Mouse (Mus musculus) heart, postnatal 4 days (tissue): ENCODE data around the gene Smpdl3b. TPM values are rescaled to one million over a fixed set of nuclear protein-coding genes. Genes with fewer than 3 reads are reported as not detected.

Experiments used
- DNase-seq: peaks from one replicate; pipeline ENCODE4 v3.0.0; 2021
- total RNA-seq, 2 experiments: library from RNA; stranded (reverse); gene quantifications; 2 replicates each; pipeline ENCODE4 v1.2.3; 2021

Smpdl3b gene
- total RNA-seq, 2 experiments from 2014 or later: 1.3 to 1.4 TPM

DNA sequence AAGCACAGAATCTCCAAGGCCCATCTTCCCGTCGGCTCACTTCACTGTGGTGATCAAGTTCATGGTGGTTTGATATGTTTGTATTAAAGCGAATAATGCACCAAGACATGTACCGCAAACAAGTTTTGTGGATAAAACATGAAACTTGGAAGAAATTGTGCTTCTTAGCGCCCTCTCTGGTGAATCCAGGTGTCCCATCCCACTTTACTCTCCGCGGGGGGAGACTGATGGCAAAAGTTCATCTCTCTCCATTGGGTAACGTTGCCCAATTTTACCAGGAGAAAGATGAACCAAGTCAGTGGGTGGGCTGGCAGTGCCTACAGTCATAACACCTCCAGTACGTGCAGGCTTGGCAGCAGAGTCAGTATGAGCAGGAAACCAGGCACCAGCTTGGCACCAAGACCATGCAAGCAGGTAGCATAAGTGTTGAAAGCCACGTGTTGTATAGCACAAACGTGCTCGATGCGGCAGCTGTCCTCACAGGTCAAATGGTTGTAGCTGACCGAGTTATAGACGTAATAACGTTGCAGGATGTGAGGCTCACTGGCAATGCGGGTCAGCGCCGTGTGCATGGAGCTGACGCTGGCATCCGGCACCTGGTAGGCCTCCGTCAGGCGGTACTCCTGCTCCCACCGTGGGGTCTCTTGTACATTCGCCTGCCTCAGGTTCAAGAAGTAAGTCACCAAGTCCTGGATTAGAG is 23.8 kb downstream of the Smpdl3b start:
- no peak for DNase-seq

DNA sequence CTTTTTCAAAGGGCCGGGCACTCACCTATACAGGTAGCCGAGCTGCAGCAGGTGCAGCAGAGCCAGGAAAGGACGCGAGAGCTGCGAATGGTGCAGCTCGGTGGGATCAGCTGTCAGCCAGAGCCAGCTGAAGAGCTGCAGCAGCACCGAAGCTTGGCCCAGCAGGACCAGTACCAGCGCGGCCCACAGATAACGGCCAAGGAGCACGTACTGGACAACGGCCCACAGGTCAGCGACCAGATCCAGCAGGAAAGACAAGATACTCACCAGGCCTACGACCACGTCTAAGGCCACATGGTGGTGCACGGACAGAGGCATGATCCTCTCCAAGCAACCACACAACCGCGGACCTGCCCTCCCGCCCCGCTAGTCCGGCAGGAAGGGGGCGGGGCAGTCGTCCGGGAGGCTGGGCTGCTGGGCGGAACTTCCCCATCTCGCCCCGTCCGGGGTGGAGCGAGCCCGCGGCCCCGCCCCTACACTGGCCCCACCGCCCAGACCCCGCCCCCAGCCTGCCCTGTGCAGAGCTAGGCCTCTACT is 24.8 kb downstream of the Smpdl3b start, which contains the start of gene Xkr8:
Gene Xkr8 (minus strand): TSS at position 399 of the 537 bp plus-strand sequence.
- DNase-seq: peak; percentile 95

DNA sequence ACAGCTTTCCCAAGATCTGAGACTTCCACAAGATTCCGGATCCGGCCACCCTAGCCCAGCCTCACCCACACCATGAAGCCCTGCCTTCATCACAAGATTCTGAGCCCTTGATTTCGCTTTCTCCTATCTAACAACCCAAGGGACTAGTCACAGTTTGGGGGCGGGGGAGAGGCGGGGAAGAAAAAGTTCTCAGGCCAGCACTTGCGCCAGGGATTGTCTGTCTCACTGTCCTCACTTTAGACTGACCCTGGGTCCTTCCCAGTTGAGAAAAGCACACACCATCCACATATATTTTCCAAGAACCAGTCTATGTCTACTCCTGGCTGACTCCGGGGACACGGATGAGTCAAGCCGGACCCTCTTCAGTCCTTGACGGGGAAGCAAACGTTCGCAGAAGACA is 25.4 kb downstream of the Smpdl3b start:
- no peak for DNase-seq

- no peak for DNase-seq
These were observed 28.8 kb downstream of the Smpdl3b start for GRCm38 (mm10) chr4:132728233-132728632.

- no peak for DNase-seq
These were observed 38.8 kb downstream of the Smpdl3b start for GRCm38 (mm10) chr4:132718251-132718650.

GRCm38 (mm10) chr4:132713181-132713580 is 43.9 kb downstream of the Smpdl3b start:
- no peak for DNase-seq

DNA sequence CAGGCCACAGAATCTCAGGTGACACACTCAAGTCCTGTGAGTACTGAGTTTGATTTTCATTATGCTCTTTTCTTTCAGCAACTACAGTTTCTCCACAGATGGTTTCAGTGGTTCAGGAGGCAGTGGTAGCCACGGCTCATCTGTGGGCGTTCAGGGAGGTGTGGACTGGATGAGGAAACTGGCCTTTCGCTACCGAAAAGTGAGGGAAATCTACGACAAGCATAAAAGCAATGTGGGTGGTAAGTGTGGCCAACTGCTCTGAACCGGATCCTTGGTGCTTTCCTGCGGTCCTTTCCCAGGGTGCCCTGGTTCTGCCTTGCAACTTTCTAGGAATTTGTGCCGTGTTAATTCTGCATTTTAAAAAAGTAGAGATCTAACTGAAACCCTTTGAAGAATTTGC is 50.2 kb downstream of the Smpdl3b start:
- no peak for DNase-seq

DNA sequence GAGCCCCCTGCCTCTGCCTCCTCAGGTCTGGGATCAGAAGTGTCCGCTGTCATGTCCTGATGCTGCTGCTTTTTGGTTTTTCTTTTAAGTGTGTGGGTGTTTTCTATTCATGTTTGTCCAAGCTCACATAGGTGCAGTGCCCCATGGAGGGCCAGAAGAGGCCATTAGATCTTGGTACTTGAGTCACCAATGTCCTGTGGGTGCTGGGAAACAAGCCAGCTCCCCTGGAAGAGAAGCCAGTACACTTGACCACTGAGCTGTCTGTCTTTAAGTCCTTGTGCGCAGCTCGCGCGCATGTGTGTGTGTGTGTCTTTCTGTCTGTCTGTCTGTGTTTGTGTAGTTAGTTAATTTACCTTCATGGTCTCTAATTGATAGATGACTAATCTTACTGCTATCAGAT is 55.0 kb downstream of the Smpdl3b start:
- DNase-seq: no peak

DNA sequence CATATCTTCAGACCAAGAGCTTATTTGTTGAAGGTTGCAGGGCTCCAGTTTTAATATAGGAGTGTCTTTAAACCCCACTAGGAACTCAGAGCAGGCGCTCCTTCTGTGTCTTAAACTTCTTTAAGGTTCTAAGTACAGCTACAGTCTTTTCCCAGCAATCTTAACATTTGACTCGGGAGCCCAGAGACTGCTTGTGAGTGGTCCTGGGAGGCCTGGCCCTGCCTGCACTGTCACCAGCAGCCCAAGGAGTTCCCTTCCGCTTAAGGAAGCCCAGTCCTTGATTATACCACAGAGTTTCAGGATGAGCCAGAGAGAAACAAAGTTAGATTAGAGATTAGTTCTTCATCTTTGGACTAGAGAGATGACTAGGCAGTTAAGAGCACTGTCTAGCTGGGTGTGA is 63.7 kb downstream of the Smpdl3b start:
- no peak for DNase-seq

DNA sequence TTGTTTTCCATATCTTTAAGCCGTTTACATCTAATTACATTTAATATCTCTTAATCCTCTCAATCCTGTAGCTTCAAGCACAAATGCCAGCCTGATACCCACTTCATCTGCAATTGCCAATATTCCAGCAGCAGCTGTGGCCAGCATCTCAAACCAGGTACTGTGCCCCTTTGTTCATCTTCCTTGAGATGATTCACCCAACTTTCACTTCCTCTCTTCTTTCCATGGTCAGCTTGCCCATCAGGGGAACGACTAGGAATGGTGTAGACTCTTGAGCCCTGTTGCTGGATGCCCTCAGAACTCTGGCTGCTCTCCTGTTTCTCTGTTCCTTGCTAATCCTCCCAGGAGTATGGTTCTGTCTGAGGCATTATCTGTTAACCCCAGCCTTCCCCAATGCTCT is 67.4 kb downstream of the Smpdl3b start:
- no peak for DNase-seq

Other genes starting within 250 kb of the Smpdl3b start
- 1 to 10 TPM; 3.9 to 4.2 TPM for gene Sesn2, start 246.8 kb downstream of the Smpdl3b start, total RNA-seq
- gene Atpif1, start 223.6 kb downstream of the Smpdl3b start, total RNA-seq: 100 to 1,000 TPM; 626 to 671 TPM
- gene Dnajc8, start 221.7 kb downstream of the Smpdl3b start, total RNA-seq: 10 to 100 TPM; 77.0 to 79.0 TPM
- 1 to 10 TPM in 1 of 2 experiments, under 1 TPM in 1; 0.86 to 1.3 TPM for gene Ptafr, start 193.2 kb downstream of the Smpdl3b start, total RNA-seq
- gene Eya3, start 118.3 kb downstream of the Smpdl3b start, total RNA-seq: 10 to 100 TPM; 29.9 to 35.3 TPM
- gene Xkr8, start 24.7 kb downstream of the Smpdl3b start, total RNA-seq: 1 to 10 TPM; 2.0 to 2.5 TPM
- 10 to 100 TPM; 36.5 to 42.5 TPM for gene Rpa2, start 11.1 kb upstream of the Smpdl3b start, total RNA-seq
- gene Themis2, start 39.1 kb upstream of the Smpdl3b start, total RNA-seq: 1 to 10 TPM; 2.9 to 3.4 TPM
- gene Ppp1r8, start 85.9 kb upstream of the Smpdl3b start, total RNA-seq: 10 to 100 TPM; 31.0 to 34.2 TPM
- 10 to 100 TPM; 53.9 to 54.9 TPM for gene Stx12, start 127.3 kb upstream of the Smpdl3b start, total RNA-seq
- gene Fam76a, start 165.3 kb upstream of the Smpdl3b start, total RNA-seq: 10 to 100 TPM; 33.5 to 38.1 TPM
- gene Fgr, start 216.8 kb upstream of the Smpdl3b start, total RNA-seq: under 1 TPM; 0.33 to 0.43 TPM